7 mouse cellular contexts compared by ENCODE assay signal in genomic region chr2:84476577-84476976, GRCm38 (mm10). TPM values are rescaled to one million over a fixed set of nuclear protein-coding genes. Genes with fewer than 3 reads are reported as not detected.
DNase-seq lines count a peak whose midpoint lies in the region; ATAC-seq and TF ChIP-seq lines count a peak whose summit lies in the region.

Gene Tfpi, minus strand, starts transcription at chr2:84476775.

- peak within 1 kb of the TSS; percentile 16 for H3K9ac ChIP-seq in ES-Bruce4 (ENCODE audit: low read depth, poor library complexity, severe bottlenecking)
- H3K9ac ChIP-seq in kidney, postnatal 0 days (ENCODE audit: low read depth, low read length): no peak within 1 kb of the TSS

- peak within 1 kb of the TSS; percentile 61 for H3K4me3 ChIP-seq in ES-Bruce4 (ENCODE audit: low read depth, low read length)
- H3K4me3 ChIP-seq in kidney, postnatal 0 days (replicated peaks; ENCODE audit: low read depth, low read length): peak within 1 kb of the TSS; percentile 26

- peak; percentile 49 for ATAC-seq in kidney, postnatal 0 days (replicated peaks; ENCODE audit: low FRiP score, low read depth)
- ATAC-seq in megakaryocyte-erythroid progenitor cell, adult 5-6 weeks (replicated peaks; ENCODE audit: low FRiP score, low TSS enrichment, poor library complexity, severe bottlenecking): peak; percentile 62

- intact Hi-C loops in left cerebral cortex, postnatal 25 days (cut with DNase I): no loop called here

- TF ChIP-seq POLR2A in ES-Bruce4 (IDR thresholded peaks at IDR 0.05; ENCODE audit: insufficient read depth, low read length): no peak

- H3K4me1 ChIP-seq in ES-Bruce4 (ENCODE audit: control insufficient read depth, insufficient read depth, low read length): no peaks in the 10 kb centered on the region
- H3K4me1 ChIP-seq in kidney, postnatal 0 days (replicated peaks; ENCODE audit: insufficient read depth, low read length): no peaks in the 10 kb centered on the region

- H3K36me3 ChIP-seq in ES-Bruce4 (ENCODE audit: control insufficient read depth, insufficient read depth, low read length, poor library complexity, severe bottlenecking): no peaks in the 10 kb centered on the region
- no peaks in the 10 kb centered on the region for H3K36me3 ChIP-seq in kidney, postnatal 0 days (ENCODE audit: insufficient read depth, low read length)

- TF ChIP-seq EP300 in ES-Bruce4 (IDR thresholded peaks at IDR 0.05; ENCODE audit: insufficient read depth, low read depth, low read length): no peak

- peak within 1 kb of the TSS; percentile 45 for H3K27ac ChIP-seq in ES-Bruce4 (ENCODE audit: insufficient read depth, low read length)
- peak within 1 kb of the TSS; percentile 9; the same call in 1 of the 2 replicates for H3K27ac ChIP-seq in kidney, postnatal 0 days

- H3K4me2 ChIP-seq in kidney, postnatal 0 days (ENCODE audit: low read length): peak within 1 kb of the TSS; percentile 52

- H3K9me3 ChIP-seq in ES-Bruce4 (replicated peaks; ENCODE audit: control insufficient read depth, insufficient read depth, low read length, poor library complexity, severe bottlenecking): no peaks in the 10 kb centered on the region
- H3K9me3 ChIP-seq in kidney, postnatal 0 days (replicated peaks; ENCODE audit: low read length): no peaks in the 10 kb centered on the region

- peak; percentile 18 to 72 for DNase-seq in adrenal gland, adult (ENCODE audit: inconsistent age in 2 of 2, low spot score in 1 of 2)
- peak; percentile 40 for DNase-seq in heart, adult 8-10 months (ENCODE audit: low spot score)
- peak; percentile 76 for DNase-seq in kidney, postnatal 0 days (ENCODE audit: low spot score)
- no peak for DNase-seq in left cerebral cortex, postnatal 25 days (ENCODE audit: low spot score in 2 of 2)
- no peak for DNase-seq in frontal cortex, postnatal 10 days (ENCODE audit: low spot score in 2 of 2)

- WGBS in kidney, postnatal 0 days: 36% methylated on average over 4 of the region's 4 CpGs

- no peaks in the 10 kb centered on the region for H3K27me3 ChIP-seq in ES-Bruce4 (ENCODE audit: control insufficient read depth, insufficient read depth, low read length, poor library complexity, severe bottlenecking)
- H3K27me3 ChIP-seq in kidney, postnatal 0 days (ENCODE audit: insufficient read depth, low read length): no peaks in the 10 kb centered on the region

- TF ChIP-seq CTCF in ES-Bruce4 (IDR thresholded peaks at IDR 0.05; ENCODE audit: low read depth, low read length): no peak
- no peak for TF ChIP-seq CTCF in kidney, postnatal 0 days (IDR thresholded peaks at IDR 0.05; ENCODE audit: low read depth)

RNA-seq across cellular contexts. Expression of gene Tfpi, which starts in this region (rescaled TPM):
- polyA plus RNA-seq in ES-Bruce4 (2011; ENCODE audit: insufficient read depth, insufficient read length, low read depth, missing spikeins): 83.3 and 88.5 TPM in 2 replicates
- total RNA-seq in heart, adult 8-10 months (2022): 10 to 100 TPM; 39.5 to 67.3 (median 48.9) TPM
- 29.5 and 34.7 TPM in 2 replicates for polyA plus RNA-seq in kidney, postnatal 0 days (2015; fragmentation: Nextera tagmentation; extraction: Ambion mirVana)
- total RNA-seq in megakaryocyte-erythroid progenitor cell, adult 5-6 weeks (2014; fragmentation: Nextera tagmentation): 15.2 and 37.8 TPM in 2 replicates
- total RNA-seq in megakaryocyte-erythroid progenitor cell, adult 5-6 weeks (2017): 49.2 and 60.6 TPM in 2 replicates
- 1 to 10 TPM; 5.3 to 6.0 TPM for total RNA-seq in left cerebral cortex, postnatal 25 days (2021)

Comparison
In these comparisons a context has a peak if more than half of its experiments do, and no peak if none do; other contexts are left out.
1. DNase-seq: peak in adrenal gland, adult (2 of 2), heart, adult 8-10 months (single experiment) and kidney, postnatal 0 days (single experiment); none in left cerebral cortex, postnatal 25 days (0 of 2) and frontal cortex, postnatal 10 days (0 of 2).